Mouse (Mus musculus) heart, embryonic 15.5 days (tissue): ENCODE data around the gene Itgal. TPM values are rescaled to one million over a fixed set of nuclear protein-coding genes. Genes with fewer than 3 reads are reported as not detected.
"Not testable (repeated sequence)": the region's sequence is repeated elsewhere in the genome, so short reads cannot be mapped to it uniquely, and the experiment has no call there.

ENCODE experiments used
- ATAC-seq: fragments of 200-750 bp; cut with Nextera tagmentation; replicated peaks from 2 replicates; pipeline ENCODE4 v1.8.0; 2017; ENCODE audit warnings: low read depth, moderate TSS enrichment; ENCODE audit not compliant: insufficient number of reproducible peaks, insufficient read depth, low FRiP score
- H3K27ac ChIP-seq: fragments of 300-500 bp; sonication (generic); 2 replicates; pipeline ENCODE4 v1.5.1; 2015; ENCODE audit warnings: mild to moderate bottlenecking, inconsistent platforms
- H3K27me3 ChIP-seq: fragments of 300-500 bp; sonication (generic); 2 replicates; pipeline ENCODE4 v1.6.1; 2015; ENCODE audit warnings: inconsistent platforms
- H3K36me3 ChIP-seq: fragments of 300-500 bp; sonication (generic); 2 replicates; pipeline ENCODE4 v1.6.1; 2015; ENCODE audit warnings: mild to moderate bottlenecking, inconsistent platforms
- H3K4me1 ChIP-seq: fragments of 300-500 bp; sonication (generic); replicated peaks from 2 replicates; pipeline ENCODE4 v1.6.1; 2015; ENCODE audit warnings: inconsistent platforms
- H3K4me2 ChIP-seq: fragments of 300-500 bp; sonication (generic); 2 replicates; pipeline ENCODE4 v1.6.1; 2015; ENCODE audit warnings: inconsistent platforms, mild to moderate bottlenecking, moderate library complexity
- H3K4me3 ChIP-seq: fragments of 300-500 bp; sonication (generic); 2 replicates; pipeline ENCODE4 v1.5.1; 2015; ENCODE audit warnings: mild to moderate bottlenecking, inconsistent platforms
- H3K9ac ChIP-seq: fragments of 300-500 bp; sonication (generic); 2 replicates; pipeline ENCODE4 v1.6.1; 2015; ENCODE audit warnings: mild to moderate bottlenecking, inconsistent platforms
- H3K9me3 ChIP-seq: fragments of 300-500 bp; sonication (generic); replicated peaks from 2 replicates; pipeline ENCODE4 v1.6.1; 2016; ENCODE audit warnings: inconsistent platforms
- whole genome bisulfite sequencing: fragments of 180-500 bp; shearing (Covaris S2); methylation state at CpG from one replicate; pipeline ENCODE4 v1.1.7; 2015; ENCODE audit warnings: mixed read lengths; 5-methylcytosine and 5-hydroxymethylcytosine counted together
- polyA plus RNA-seq: library from polyadenylated mRNA; unstranded; fragments of >200 nt; fragmentation: Nextera tagmentation; extraction: Ambion mirVana; gene quantifications from 2 replicates; pipeline ENCODE4 v1.2.1, GENCODE M21; 2015

Gene Itgal
- polyA plus RNA-seq, 1 experiment from 2014 or later, result 1.3 TPM

- Histone ChIP-seq H3K27ac (no peak overlapping the region), H3K36me3 (no peaks in the 10 kb centered on the region), H3K4me1 (0 out of 2 replicates have a peak, but pooled peaks cover 3% of the 10 kb centered on the region), H3K9ac (no peak overlapping the region), H3K27me3 (no peaks in the 10 kb centered on the region), H3K4me3 (no peak overlapping the region), H3K9me3 (no peaks in the 10 kb centered on the region), H3K4me2 (no peak overlapping the region)
- ATAC-seq, result no peak
- WGBS, result 23% methylated on average over 8 of the region's 8 CpGs
Observed at GRCm38 (mm10) chr7:127313912-127314311, 17.9 kb downstream of the Itgal start.

- WGBS, result 53% methylated on average over 4 of the region's 4 CpGs
- no peak overlapping the region for H3K4me3 ChIP-seq
- H3K4me1 ChIP-seq, result no peaks in the 10 kb centered on the region
- H3K36me3 ChIP-seq, result no peaks in the 10 kb centered on the region
- H3K9ac ChIP-seq, result no peak overlapping the region
- no peak overlapping the region for H3K4me2 ChIP-seq
- H3K27me3 ChIP-seq, result no peaks in the 10 kb centered on the region
- H3K27ac ChIP-seq, result no peak overlapping the region
- ATAC-seq, result no peak
- H3K9me3 ChIP-seq, result no peaks in the 10 kb centered on the region
Observed at GRCm38 (mm10) chr7:127321106-127321505, 25.0 kb downstream of the Itgal start.

- H3K9ac ChIP-seq, result no peak overlapping the region
- H3K9me3 ChIP-seq, result no peaks in the 10 kb centered on the region
- H3K4me1 ChIP-seq, result no peaks in the 10 kb centered on the region
- no peaks in the 10 kb centered on the region for H3K27me3 ChIP-seq
- no peak overlapping the region for H3K4me2 ChIP-seq
- 27% methylated on average over 5 of the region's 5 CpGs for WGBS
- H3K36me3 ChIP-seq, result no peaks in the 10 kb centered on the region
- no peak overlapping the region for H3K27ac ChIP-seq
- no peak overlapping the region for H3K4me3 ChIP-seq
- ATAC-seq, result no peak
Observed at GRCm38 (mm10) chr7:127322085-127322484, 26.0 kb downstream of the Itgal start.

- Histone ChIP-seq H3K36me3 (no peaks in the 10 kb centered on the region), H3K4me1 (no peaks in the 10 kb centered on the region), H3K4me2 (no peak overlapping the region), H3K4me3 (no peak overlapping the region), H3K27ac (no peak overlapping the region), H3K27me3 (no peaks in the 10 kb centered on the region), H3K9me3 (no peaks in the 10 kb centered on the region), H3K9ac (no peak overlapping the region)
- WGBS, result 75% methylated on average over 7 of the region's 7 CpGs
- no peak for ATAC-seq
Observed at GRCm38 (mm10) chr7:127324944-127325343, 28.9 kb downstream of the Itgal start.

GRCm38 (mm10) chr7:127325550-127325949 is 29.5 kb downstream of the Itgal start:
- 83% methylated on average over 8 of the region's 8 CpGs for WGBS
- Histone ChIP-seq H3K9me3 (no peaks in the 10 kb centered on the region), H3K36me3 (no peaks in the 10 kb centered on the region), H3K4me3 (no peak overlapping the region), H3K4me1 (no peaks in the 10 kb centered on the region), H3K27ac (no peak overlapping the region), H3K27me3 (no peaks in the 10 kb centered on the region), H3K9ac (no peak overlapping the region), H3K4me2 (no peak overlapping the region)
- no peak for ATAC-seq

GRCm38 (mm10) chr7:127326685-127327084 is 30.6 kb downstream of the Itgal start:
- Histone ChIP-seq H3K9me3 (no peaks in the 10 kb centered on the region), H3K27ac (no peak overlapping the region), H3K4me2 (no peak overlapping the region), H3K36me3 (no peaks in the 10 kb centered on the region), H3K4me1 (no peaks in the 10 kb centered on the region), H3K27me3 (no peaks in the 10 kb centered on the region), H3K9ac (no peak overlapping the region), H3K4me3 (no peak overlapping the region)
- whole genome bisulfite sequencing, result 85% methylated on average over 2 of the region's 2 CpGs
- ATAC-seq, result no peak

GRCm38 (mm10) chr7:127333240-127333639 is 37.2 kb downstream of the Itgal start:
- 75% methylated on average over 6 of the region's 6 CpGs for WGBS

GRCm38 (mm10) chr7:127335604-127336003 is 39.5 kb downstream of the Itgal start:
- no peaks in the 10 kb centered on the region for H3K4me1 ChIP-seq
- no peak overlapping the region for H3K27ac ChIP-seq
- H3K4me3 ChIP-seq, result no peak overlapping the region
- H3K27me3 ChIP-seq, result no peaks in the 10 kb centered on the region
- no peak overlapping the region for H3K9ac ChIP-seq
- 70% methylated on average over 4 of the region's 4 CpGs for WGBS
- no peak overlapping the region for H3K4me2 ChIP-seq
- H3K36me3 ChIP-seq, result no peaks in the 10 kb centered on the region
- no peak for ATAC-seq
- H3K9me3 ChIP-seq, result no peaks in the 10 kb centered on the region

More at GRCm38 (mm10) chr7:127333240-127333639, 37.2 kb downstream of the Itgal start:
- no peak overlapping the region for H3K4me3 ChIP-seq
- H3K36me3 ChIP-seq, result no peaks in the 10 kb centered on the region
- no peak for ATAC-seq
- H3K27ac ChIP-seq, result no peak overlapping the region
- no peak overlapping the region for H3K4me2 ChIP-seq
- H3K27me3 ChIP-seq, result no peaks in the 10 kb centered on the region
- no peak overlapping the region for H3K9ac ChIP-seq
- no peaks in the 10 kb centered on the region for H3K9me3 ChIP-seq
- no peaks in the 10 kb centered on the region for H3K4me1 ChIP-seq

GRCm38 (mm10) chr7:127337636-127338035 is 41.6 kb downstream of the Itgal start:
- no peaks in the 10 kb centered on the region for H3K27me3 ChIP-seq
- ATAC-seq, result no peak
- WGBS, result 45% methylated on average over 4 of the region's 4 CpGs

GRCm38 (mm10) chr7:127341356-127341755 is 45.3 kb downstream of the Itgal start:
- WGBS, result 93% methylated on average over 8 of the region's 8 CpGs
- H3K4me2 ChIP-seq, result no peak overlapping the region
- H3K4me3 ChIP-seq, result no peak overlapping the region
- ATAC-seq, result no peak
- no peak overlapping the region for H3K9ac ChIP-seq
- H3K9me3 ChIP-seq, result no peaks in the 10 kb centered on the region
- H3K27ac ChIP-seq, result no peak overlapping the region
- peaks cover 11% of the 10 kb centered on the region for H3K36me3 ChIP-seq
- no peaks in the 10 kb centered on the region for H3K27me3 ChIP-seq
- peaks cover 24% of the 10 kb centered on the region for H3K4me1 ChIP-seq

More at GRCm38 (mm10) chr7:127337636-127338035, 41.6 kb downstream of the Itgal start:
- Histone ChIP-seq H3K36me3 (no peaks in the 10 kb centered on the region), H3K9ac (no peak overlapping the region), H3K4me1 (peaks cover 4% of the 10 kb centered on the region), H3K9me3 (no peaks in the 10 kb centered on the region), H3K4me3 (no peak overlapping the region), H3K4me2 (no peak overlapping the region), H3K27ac (no peak overlapping the region)

GRCm38 (mm10) chr7:127341861-127342260 is 45.8 kb downstream of the Itgal start:
- WGBS, result 89% methylated on average over 6 of the region's 6 CpGs
- H3K9me3 ChIP-seq, H3K27me3 ChIP-seq, ATAC-seq, H3K27ac ChIP-seq, H3K4me3 ChIP-seq, H3K4me2 ChIP-seq, H3K9ac ChIP-seq: not testable (repeated sequence)
- peaks cover 28% of the 10 kb centered on the region for H3K4me1 ChIP-seq
- H3K36me3 ChIP-seq, result peaks cover 11% of the 10 kb centered on the region

- Histone ChIP-seq H3K36me3 (peaks cover 11% of the 10 kb centered on the region), H3K27me3 (no peaks in the 10 kb centered on the region), H3K4me2 (no peak overlapping the region), H3K4me3 (no peak overlapping the region), H3K4me1 (peaks cover 31% of the 10 kb centered on the region), H3K9ac (no peak overlapping the region; the same call in 1 of the 2 replicates), H3K9me3 (no peaks in the 10 kb centered on the region), H3K27ac (peak overlapping the region; percentile 36)
- ATAC-seq, result no peak
- WGBS, result 51% methylated on average over 4 of the region's 4 CpGs
Observed at GRCm38 (mm10) chr7:127342332-127342731, 46.3 kb downstream of the Itgal start.
